In the genomic region with DNA sequence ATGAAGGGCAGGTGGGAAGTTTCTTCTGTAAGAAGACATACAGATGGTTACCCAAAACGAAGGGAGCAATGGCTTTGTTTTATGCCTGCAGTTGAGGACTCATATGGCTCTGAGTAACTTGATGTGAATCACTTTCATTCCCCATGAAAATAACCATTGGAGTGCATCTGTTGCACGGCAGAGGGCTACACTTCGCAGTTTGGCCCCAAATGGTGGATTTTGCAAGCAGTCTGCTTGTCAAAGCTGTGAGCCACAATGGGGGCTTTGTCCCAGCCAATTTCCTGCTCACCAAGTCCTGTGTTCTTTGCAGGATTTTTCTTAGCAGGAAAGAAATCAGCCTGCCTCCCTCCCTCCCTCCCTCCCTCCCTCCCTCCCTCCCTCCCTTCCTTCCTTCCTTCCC, we compare ENCODE assay signal across 15 mouse cellular contexts.
DNase-seq lines count a peak whose midpoint lies in the region; ATAC-seq lines count a peak whose summit lies in the region.
"Had no signal": no experiment of that assay in that cellular context is flagged by ENCODE, and none has a peak within 500 bp of the region (broad histone marks: within the 10 kb centered on the region; RNA-seq: fewer than 3 reads in every experiment).

No protein-coding gene starts in this region.

- ATAC-seq in hindbrain, embryonic 15.5 days (ENCODE audit: low FRiP score, low read depth), result no peak
- no peak for ATAC-seq in hindbrain, embryonic 11.5 days (ENCODE audit: low FRiP score)
- peak; percentile 70 for ATAC-seq in forebrain, embryonic 15.5 days (replicated peaks)
- no peak for ATAC-seq in erythroid progenitor cell, adult 5-6 weeks (replicated peaks; ENCODE audit: low FRiP score, poor library complexity, severe bottlenecking)
- ATAC-seq: liver, postnatal 0 days had no signal

- H3K27me3 ChIP-seq in hindbrain, embryonic 15.5 days, result no peaks in the 10 kb centered on the region
- no peaks in the 10 kb centered on the region for H3K27me3 ChIP-seq in hindbrain, embryonic 11.5 days (ENCODE audit: control insufficient read depth, insufficient read depth, low read length)
- no peaks in the 10 kb centered on the region for H3K27me3 ChIP-seq in forebrain, embryonic 15.5 days
- H3K27me3 ChIP-seq: embryonic facial prominence, embryonic 13.5 days; heart, embryonic 15.5 days; neural tube, embryonic 12.5 days had no signal

- WGBS in hindbrain, embryonic 15.5 days, result 32% methylated on average over 3 of the region's 3 CpGs
- 41% methylated on average over 3 of the region's 3 CpGs for WGBS in hindbrain, embryonic 11.5 days
- WGBS in forebrain, embryonic 15.5 days, result 15% methylated on average over 3 of the region's 3 CpGs

- H3K4me2 ChIP-seq in hindbrain, embryonic 15.5 days, result no peak overlapping the region
- H3K4me2 ChIP-seq in hindbrain, embryonic 11.5 days (replicated peaks; ENCODE audit: low read depth, low read length), result no peak overlapping the region
- no peak overlapping the region for H3K4me2 ChIP-seq in forebrain, embryonic 15.5 days (replicated peaks)
- H3K4me2 ChIP-seq: embryonic facial prominence, embryonic 13.5 days; heart, embryonic 15.5 days; neural tube, embryonic 12.5 days had no signal

- H3K9ac ChIP-seq in hindbrain, embryonic 15.5 days, result no peak overlapping the region
- H3K9ac ChIP-seq in hindbrain, embryonic 11.5 days (ENCODE audit: low read depth, low read length), result no peak overlapping the region
- no peak overlapping the region for H3K9ac ChIP-seq in forebrain, embryonic 15.5 days (replicated peaks)
- H3K9ac ChIP-seq: embryonic facial prominence, embryonic 13.5 days; heart, embryonic 15.5 days; liver, postnatal 0 days; neural tube, embryonic 12.5 days had no signal

- DNase-seq in hindbrain, embryonic 11.5 days (ENCODE audit: low spot score), result no peak
- DNase-seq in brain, embryonic 18.5 days (ENCODE audit: low read depth, low spot score), result peak; percentile 72
- DNase-seq in layer of hippocampus, postnatal 14 days (ENCODE audit: low spot score in 2 of 2), result peak; percentile 61 to 86
- DNase-seq in spleen, adult 12 weeks (ENCODE audit: low spot score), result no peak
- DNase-seq: adrenal gland, postnatal 14 days; kidney, adult 9 months; liver, postnatal 0 days; lung, postnatal 4 days had no signal

- no peaks in the 10 kb centered on the region for H3K9me3 ChIP-seq in hindbrain, embryonic 15.5 days
- H3K9me3 ChIP-seq in hindbrain, embryonic 11.5 days (ENCODE audit: control insufficient read depth, low read length), result no peaks in the 10 kb centered on the region
- H3K9me3 ChIP-seq in forebrain, embryonic 15.5 days, result no peaks in the 10 kb centered on the region
- H3K9me3 ChIP-seq: embryonic facial prominence, embryonic 13.5 days; heart, embryonic 15.5 days; neural tube, embryonic 12.5 days had no signal

- no peaks in the 10 kb centered on the region for H3K36me3 ChIP-seq in hindbrain, embryonic 15.5 days
- H3K36me3 ChIP-seq in hindbrain, embryonic 11.5 days (ENCODE audit: control insufficient read depth, insufficient read depth, low read length), result no peaks in the 10 kb centered on the region
- H3K36me3 ChIP-seq in forebrain, embryonic 15.5 days, result no peaks in the 10 kb centered on the region
- H3K36me3 ChIP-seq: embryonic facial prominence, embryonic 13.5 days; G1E; heart, embryonic 15.5 days; neural tube, embryonic 12.5 days had no signal

- 0 out of 2 replicates have a peak overlapping the region, but pooled peaks have one; percentile 6 for H3K27ac ChIP-seq in hindbrain, embryonic 15.5 days (replicated peaks)
- no peak overlapping the region for H3K27ac ChIP-seq in hindbrain, embryonic 11.5 days (ENCODE audit: low read depth, low read length)
- peak overlapping the region; percentile 60 for H3K27ac ChIP-seq in forebrain, embryonic 15.5 days (replicated peaks)
- H3K27ac ChIP-seq: embryonic facial prominence, embryonic 13.5 days; neural tube, embryonic 12.5 days had no signal

- H3K4me3 ChIP-seq in hindbrain, embryonic 15.5 days, result no peak overlapping the region
- no peak overlapping the region for H3K4me3 ChIP-seq in hindbrain, embryonic 11.5 days (ENCODE audit: low read depth, low read length)
- no peak overlapping the region for H3K4me3 ChIP-seq in forebrain, embryonic 15.5 days
- H3K4me3 ChIP-seq: embryonic facial prominence, embryonic 13.5 days; heart, embryonic 15.5 days; neural tube, embryonic 12.5 days had no signal

- peaks cover 8% of the 10 kb centered on the region; the same call in 1 of the 2 replicates for H3K4me1 ChIP-seq in hindbrain, embryonic 15.5 days (replicated peaks)
- no peaks in the 10 kb centered on the region for H3K4me1 ChIP-seq in hindbrain, embryonic 11.5 days (replicated peaks; ENCODE audit: control insufficient read depth, insufficient read depth, low read length)
- H3K4me1 ChIP-seq in forebrain, embryonic 15.5 days, result peaks cover 20% of the 10 kb centered on the region

Comparison
In these comparisons a context has a peak if more than half of its experiments do, and no peak if none do; other contexts are left out.
1. DNase-seq: peak in brain, embryonic 18.5 days (single experiment) and layer of hippocampus, postnatal 14 days (2 of 2); none in hindbrain, embryonic 11.5 days (single experiment) and spleen, adult 12 weeks (single experiment).